Mouse (Mus musculus) hindbrain, embryonic 14.5 days (tissue): Measurements from ENCODE around the gene Zfp276. TPM values are rescaled to one million over a fixed set of nuclear protein-coding genes. Genes with fewer than 3 reads are reported as not detected.
"Not testable (repeated sequence)": the region's sequence is repeated elsewhere in the genome, so short reads cannot be mapped to it uniquely, and the experiment has no call there.

ENCODE experiments used
- ATAC-seq: fragments of 200-750 bp; cut with Nextera tagmentation; 2 replicates; pipeline ENCODE4 v1.8.0; 2017; ENCODE audit warnings: moderate number of reproducible peaks, mild to moderate bottlenecking, moderate TSS enrichment, moderate library complexity; ENCODE audit not compliant: low FRiP score
- DNase-seq: peaks from one replicate; pipeline ENCODE4 v3.0.0-alpha.2; 2015; ENCODE audit warnings: low spot score
- H3K27ac ChIP-seq: fragments of 300-500 bp; sonication (generic); 2 replicates; pipeline ENCODE4 v1.5.1; 2014; ENCODE audit warnings: mild to moderate bottlenecking, moderate library complexity
- H3K27me3 ChIP-seq: fragments of 300-500 bp; sonication (generic); 2 replicates; pipeline ENCODE4 v1.6.1; 2014; ENCODE audit warnings: mild to moderate bottlenecking, low read length, mixed read lengths; ENCODE audit not compliant: control insufficient read depth, insufficient read depth
- H3K36me3 ChIP-seq: fragments of 300-500 bp; sonication (generic); replicated peaks from 2 replicates; pipeline ENCODE4 v1.6.1; 2014; ENCODE audit not compliant: control insufficient read depth, insufficient read depth
- H3K4me1 ChIP-seq: fragments of 300-500 bp; sonication (generic); replicated peaks from 2 replicates; pipeline ENCODE4 v1.6.1; 2014; ENCODE audit warnings: antibody characterized with exemption, low read length, mixed read lengths; ENCODE audit not compliant: control insufficient read depth, insufficient read depth
- H3K4me2 ChIP-seq: fragments of 300-500 bp; sonication (generic); replicated peaks from 2 replicates; pipeline ENCODE4 v1.6.1; 2014; ENCODE audit warnings: mild to moderate bottlenecking, moderate library complexity
- H3K4me3 ChIP-seq: fragments of 300-500 bp; sonication (generic); replicated peaks from 2 replicates; pipeline ENCODE4 v1.5.1; 2014; ENCODE audit warnings: mild to moderate bottlenecking, low read length
- H3K9ac ChIP-seq: fragments of 300-500 bp; sonication (generic); 2 replicates; pipeline ENCODE4 v1.6.1; 2014
- H3K9me3 ChIP-seq: fragments of 300-500 bp; sonication (generic); 2 replicates; pipeline ENCODE4 v1.6.1; 2016; ENCODE audit warnings: low read length; ENCODE audit not compliant: control insufficient read depth
- WGBS: fragments of 180-500 bp; shearing (Covaris S2); extraction: QIAGEN DNeasy Blood & Tissue Kit; methylation state at CpG from one replicate; pipeline ENCODE4 v1.1.7; 2014; 5-methylcytosine and 5-hydroxymethylcytosine counted together
- polyA plus RNA-seq: library from polyadenylated mRNA; unstranded; fragments of >200 nt; fragmentation: Nextera tagmentation; extraction: Ambion mirVana; gene quantifications from 2 replicates; pipeline ENCODE4 v1.2.1, GENCODE M21; 2014

Gene Zfp276
- polyA plus RNA-seq, 1 experiment from 2014 or later = 19.5 TPM

DNA sequence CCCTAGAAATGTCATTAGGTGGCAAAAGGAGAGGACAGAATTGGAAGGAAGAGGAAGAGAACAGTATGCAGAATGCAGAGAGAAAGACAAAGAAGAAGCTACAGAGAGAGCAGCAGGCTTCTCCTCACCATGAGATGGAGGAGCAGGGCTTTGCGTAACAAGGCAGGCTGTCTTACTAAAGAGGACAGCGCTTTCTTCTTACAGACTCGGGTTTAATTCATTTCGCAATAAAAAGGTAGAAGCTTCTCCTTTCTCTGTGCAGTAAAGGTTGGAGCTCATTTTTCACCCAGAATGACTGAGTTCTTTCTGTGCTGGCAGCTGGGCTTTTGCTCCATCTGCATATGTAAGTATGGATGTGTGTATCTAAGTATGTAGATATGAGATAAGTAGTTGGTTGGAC is 25.8 kb downstream of the Zfp276 start:
- Histone ChIP-seq H3K27ac (no peak overlapping the region), H3K4me1 (no peaks in the 10 kb centered on the region), H3K4me2 (no peak overlapping the region), H3K27me3 (no peaks in the 10 kb centered on the region), H3K36me3 (no peaks in the 10 kb centered on the region), H3K9ac (no peak overlapping the region), H3K4me3 (no peak overlapping the region), H3K9me3 (no peaks in the 10 kb centered on the region)
- WGBS = 95% methylated on average over 4 of the region's 4 CpGs
- DNase-seq (no peak), ATAC-seq (no peak)

DNA sequence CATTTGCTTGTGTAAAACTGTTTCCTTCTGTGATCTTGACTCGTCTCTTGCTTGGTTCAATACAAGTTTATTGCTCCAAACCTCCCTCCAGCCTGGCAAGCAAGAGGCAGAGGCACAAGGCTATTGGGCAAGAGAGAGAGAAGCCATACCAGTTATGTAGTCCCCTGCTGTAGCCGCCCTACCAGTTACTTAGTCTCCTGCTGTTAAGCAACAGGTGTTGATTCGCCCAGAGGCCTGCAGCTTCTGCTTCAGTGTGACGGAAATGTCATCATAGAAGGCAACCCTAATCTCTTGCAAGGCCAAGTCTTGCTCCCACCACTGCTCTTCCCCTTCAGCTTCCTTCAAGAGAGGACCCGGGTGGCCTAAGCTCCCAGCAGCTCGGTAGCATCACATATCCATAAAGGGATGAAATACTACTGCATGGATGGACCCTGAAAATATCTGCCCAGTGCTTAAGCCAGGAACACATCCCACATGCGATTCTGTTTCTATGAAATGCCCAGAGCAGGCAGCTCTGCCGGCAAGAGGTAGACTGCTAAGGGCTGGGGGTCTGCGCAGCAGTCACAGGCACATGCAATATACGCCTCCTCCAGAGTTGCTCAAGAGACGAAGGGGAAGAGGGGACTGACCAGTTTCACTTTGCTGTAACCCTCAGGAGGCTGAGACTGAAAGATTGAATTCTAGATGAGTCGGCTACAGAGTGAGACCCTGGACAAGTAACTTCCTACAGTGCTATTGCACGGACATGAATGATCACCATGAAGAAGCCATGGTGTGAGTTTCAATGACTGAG is 26.5 kb downstream of the Zfp276 start:
- no peak for ATAC-seq
- WGBS = 91% methylated on average over 13 of the region's 13 CpGs
- H3K9me3 ChIP-seq = no peaks in the 10 kb centered on the region
- H3K36me3 ChIP-seq = no peaks in the 10 kb centered on the region
- H3K4me3 ChIP-seq = no peak overlapping the region
- no peaks in the 10 kb centered on the region for H3K4me1 ChIP-seq
- H3K9ac ChIP-seq = no peak overlapping the region
- no peak overlapping the region for H3K4me2 ChIP-seq
- no peak overlapping the region for H3K27ac ChIP-seq
- H3K27me3 ChIP-seq = no peaks in the 10 kb centered on the region
- no peak for DNase-seq

DNA sequence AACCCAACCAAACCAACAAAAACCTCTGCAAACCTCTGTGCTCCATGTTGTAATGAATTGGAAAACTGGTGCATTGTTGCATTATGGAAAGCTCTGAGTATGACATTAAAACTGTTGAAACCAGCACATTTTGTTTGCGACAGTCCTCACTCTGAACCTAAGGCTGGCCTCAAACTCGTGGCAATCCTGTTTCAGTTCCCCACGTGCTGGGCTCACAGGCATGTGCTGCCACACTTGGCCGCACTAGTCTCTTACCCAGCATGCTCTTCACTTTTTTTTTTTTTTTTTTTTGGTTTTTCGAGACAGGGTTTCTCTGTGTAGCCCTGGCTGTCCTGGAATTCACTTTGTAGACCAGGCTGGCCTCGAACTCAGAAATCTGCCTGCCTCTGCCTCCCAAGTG is 29.0 kb downstream of the Zfp276 start:
- not testable (repeated sequence) for H3K4me2 ChIP-seq, DNase-seq, H3K4me3 ChIP-seq, H3K27ac ChIP-seq, H3K9ac ChIP-seq, ATAC-seq, H3K9me3 ChIP-seq, H3K27me3 ChIP-seq, H3K4me1 ChIP-seq, H3K36me3 ChIP-seq
- WGBS = 94% methylated on average over 5 of the region's 6 CpGs

DNA sequence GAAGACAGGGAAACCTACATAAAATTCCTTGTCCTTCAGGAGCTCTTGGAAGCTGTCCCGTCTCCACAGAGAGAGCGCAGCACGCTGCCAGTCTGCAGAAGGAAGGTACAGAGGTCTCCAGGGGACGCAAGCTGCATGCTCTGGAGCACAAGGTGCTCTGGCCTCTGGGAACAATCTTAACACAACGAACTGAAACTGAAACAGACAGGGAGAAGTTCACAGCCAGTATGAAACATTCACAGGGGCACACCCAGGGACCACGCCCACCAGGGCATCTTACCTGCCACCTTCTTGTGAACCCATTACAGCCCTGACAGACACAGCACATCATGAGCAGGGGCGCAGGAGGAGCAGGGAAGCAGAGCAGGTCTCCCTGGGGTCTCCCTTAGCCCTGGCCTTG is 30.0 kb downstream of the Zfp276 start:
- DNase-seq (no peak), ATAC-seq (no peak)
- H3K9ac ChIP-seq = no peak overlapping the region
- 96% methylated on average over 7 of the region's 7 CpGs for WGBS
- H3K4me1 ChIP-seq = no peaks in the 10 kb centered on the region
- H3K27me3 ChIP-seq = no peaks in the 10 kb centered on the region
- H3K9me3 ChIP-seq = no peaks in the 10 kb centered on the region
- H3K36me3 ChIP-seq = no peaks in the 10 kb centered on the region
- no peak overlapping the region for H3K27ac ChIP-seq
- H3K4me2 ChIP-seq = no peak overlapping the region
- no peak overlapping the region for H3K4me3 ChIP-seq

DNA sequence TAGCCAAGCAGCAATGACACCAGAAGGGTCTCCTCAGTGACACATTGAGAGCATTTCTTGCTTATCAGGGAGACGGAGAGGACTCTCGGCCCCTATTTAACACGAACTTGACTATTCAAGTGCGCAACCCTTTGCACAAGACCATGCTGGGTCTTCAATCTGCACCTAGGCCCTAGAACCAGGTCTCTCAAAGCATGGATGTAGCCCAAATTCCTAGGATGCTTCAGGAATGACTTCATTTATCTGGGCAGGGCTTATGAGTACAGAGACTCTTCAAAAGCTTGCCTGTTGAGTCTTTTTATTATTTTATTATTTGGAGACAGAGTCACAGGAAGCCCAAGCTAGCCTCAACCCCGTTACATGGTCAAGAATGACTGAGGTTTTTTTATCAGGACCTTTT is 30.5 kb downstream of the Zfp276 start:
- ATAC-seq (no peak), DNase-seq (no peak)
- Histone ChIP-seq H3K4me1 (no peaks in the 10 kb centered on the region), H3K27ac (no peak overlapping the region), H3K27me3 (no peaks in the 10 kb centered on the region), H3K36me3 (no peaks in the 10 kb centered on the region), H3K4me3 (no peak overlapping the region), H3K9ac (no peak overlapping the region), H3K9me3 (no peaks in the 10 kb centered on the region), H3K4me2 (no peak overlapping the region)
- WGBS = 92% methylated on average over 5 of the region's 5 CpGs

DNA sequence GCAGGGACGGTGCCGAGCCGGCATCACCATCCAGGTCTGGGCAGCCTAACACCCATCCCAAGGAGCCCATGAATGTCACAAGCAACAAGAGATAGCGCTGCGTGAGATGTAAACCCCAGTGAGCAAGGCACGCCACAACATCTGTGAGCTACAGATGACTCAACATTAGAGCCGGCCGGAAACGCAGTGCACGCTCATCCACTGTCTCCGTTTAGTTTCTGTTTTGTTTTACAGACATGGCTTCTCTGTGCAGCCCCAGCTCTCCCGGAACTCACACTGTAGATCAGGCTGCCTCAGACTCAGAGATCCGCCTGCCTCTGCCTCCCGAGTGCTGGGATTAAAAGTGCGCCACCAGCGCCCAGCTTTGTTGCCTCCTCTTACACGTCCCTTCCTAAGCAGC is 33.4 kb downstream of the Zfp276 start:
- Histone ChIP-seq H3K36me3 (no peaks in the 10 kb centered on the region), H3K4me3 (no peak overlapping the region), H3K4me2 (no peak overlapping the region), H3K27ac (no peak overlapping the region), H3K9me3 (no peaks in the 10 kb centered on the region), H3K9ac (no peak overlapping the region), H3K4me1 (no peaks in the 10 kb centered on the region), H3K27me3 (no peaks in the 10 kb centered on the region)
- ATAC-seq (no peak), DNase-seq (no peak)
- 97% methylated on average over 17 of the region's 17 CpGs for WGBS

DNA sequence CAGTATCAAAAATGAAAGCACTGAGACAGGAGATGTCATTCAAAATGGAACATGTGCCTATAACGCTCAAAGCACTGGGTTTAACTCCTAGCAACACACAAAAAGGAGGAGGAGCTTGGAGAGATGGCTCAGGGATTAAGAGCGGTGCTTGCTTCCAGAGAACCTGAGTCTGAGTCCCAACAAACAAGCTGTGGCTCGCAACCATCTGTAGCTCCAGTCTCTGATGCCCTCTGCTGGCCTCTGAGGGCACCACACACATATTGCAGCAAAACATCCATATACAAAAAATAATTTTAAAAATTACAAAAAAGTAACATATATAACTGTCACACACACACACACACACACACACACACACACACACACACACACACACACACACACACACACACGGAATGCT is 36.2 kb downstream of the Zfp276 start:
- ATAC-seq (no peak), DNase-seq (no peak)
- Histone ChIP-seq H3K27me3 (no peaks in the 10 kb centered on the region), H3K27ac (no peak overlapping the region), H3K4me2 (no peak overlapping the region), H3K36me3 (no peaks in the 10 kb centered on the region), H3K4me3 (no peak overlapping the region), H3K4me1 (no peaks in the 10 kb centered on the region), H3K9ac (no peak overlapping the region), H3K9me3 (no peaks in the 10 kb centered on the region)
- 73% methylated on average over 4 of the region's 4 CpGs for WGBS

DNA sequence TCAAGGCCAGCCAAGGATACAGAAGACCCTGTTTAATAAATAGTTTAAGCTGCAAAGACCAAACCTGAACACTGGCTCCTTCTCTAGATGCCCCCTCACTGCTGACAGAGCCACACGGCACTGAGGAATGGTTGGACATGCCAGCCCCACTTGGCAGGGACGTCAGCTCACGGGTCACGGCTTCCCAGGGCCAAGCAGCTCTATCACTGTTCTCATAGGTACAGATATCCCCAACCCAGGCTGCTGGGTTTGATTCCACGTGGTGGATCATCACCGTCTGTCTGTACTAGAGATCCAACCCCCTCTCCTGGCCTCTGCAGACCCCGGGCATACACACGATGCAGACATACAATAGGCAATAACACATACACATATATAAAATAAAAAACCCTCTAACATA is 36.7 kb downstream of the Zfp276 start:
- H3K27ac ChIP-seq = no peak overlapping the region
- H3K9ac ChIP-seq = no peak overlapping the region
- H3K4me3 ChIP-seq = no peak overlapping the region
- no peaks in the 10 kb centered on the region for H3K36me3 ChIP-seq
- H3K4me1 ChIP-seq = no peaks in the 10 kb centered on the region
- no peaks in the 10 kb centered on the region for H3K27me3 ChIP-seq
- DNase-seq (no peak), ATAC-seq (no peak)
- no peak overlapping the region for H3K4me2 ChIP-seq
- no peaks in the 10 kb centered on the region for H3K9me3 ChIP-seq
- 94% methylated on average over 8 of the region's 8 CpGs for WGBS

DNA sequence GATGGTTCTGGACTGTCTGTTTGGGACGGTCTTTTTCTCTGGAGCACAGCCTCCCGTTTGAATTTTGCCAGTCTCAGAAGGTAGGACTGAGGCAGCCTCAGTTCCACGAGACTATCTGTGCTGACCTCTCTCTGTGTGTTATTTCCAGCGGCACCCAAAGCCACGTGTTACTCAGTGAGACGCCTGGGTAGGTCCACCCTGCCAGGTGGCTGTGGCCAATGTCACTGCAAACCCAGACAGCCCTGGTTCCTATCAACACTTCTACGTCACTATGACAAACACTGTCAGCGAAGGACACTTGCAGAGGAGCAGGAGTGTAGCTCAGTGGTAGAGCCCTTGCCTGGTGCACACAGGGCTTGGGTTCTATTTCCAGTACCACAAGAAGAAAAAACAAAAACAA is 37.7 kb downstream of the Zfp276 start:
- Histone ChIP-seq H3K4me1 (no peaks in the 10 kb centered on the region), H3K4me3 (no peak overlapping the region), H3K27ac (no peak overlapping the region), H3K4me2 (no peak overlapping the region), H3K36me3 (no peaks in the 10 kb centered on the region), H3K27me3 (no peaks in the 10 kb centered on the region), H3K9me3 (no peaks in the 10 kb centered on the region), H3K9ac (no peak overlapping the region)
- DNase-seq = no peak
- WGBS = 93% methylated on average over 8 of the region's 8 CpGs
- ATAC-seq = no peak

DNA sequence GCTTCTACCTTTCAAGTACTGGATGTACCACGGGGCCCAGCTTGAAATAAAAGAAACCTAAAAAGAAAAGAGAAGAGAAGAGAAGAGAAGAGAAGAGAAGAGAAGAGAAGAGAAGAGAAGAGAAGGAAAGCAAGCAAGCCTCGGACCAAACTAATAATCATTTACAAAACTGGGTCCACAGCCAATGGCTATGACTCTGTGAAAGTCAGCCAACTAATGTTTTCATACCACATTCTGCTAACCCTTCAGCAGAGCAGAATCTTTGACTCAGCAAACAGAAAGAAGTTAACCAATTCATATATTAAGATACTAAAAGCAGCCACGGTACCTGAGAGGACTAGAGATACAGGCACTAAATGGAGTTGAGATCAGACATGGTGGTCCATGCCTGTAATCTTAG is 38.3 kb downstream of the Zfp276 start:
- no peaks in the 10 kb centered on the region for H3K4me1 ChIP-seq
- H3K9me3 ChIP-seq = no peaks in the 10 kb centered on the region
- no peak overlapping the region for H3K27ac ChIP-seq
- no peak overlapping the region for H3K4me3 ChIP-seq
- H3K4me2 ChIP-seq = no peak overlapping the region
- H3K27me3 ChIP-seq = no peaks in the 10 kb centered on the region
- 94% methylated on average over 3 of the region's 3 CpGs for WGBS
- DNase-seq (no peak), ATAC-seq (no peak)
- H3K36me3 ChIP-seq = no peaks in the 10 kb centered on the region
- H3K9ac ChIP-seq = no peak overlapping the region
